Mouse (Mus musculus) limb, embryonic 11.5 days (tissue): ENCODE data around the gene Gm20888. TPM values are rescaled to one million over a fixed set of nuclear protein-coding genes. Genes with fewer than 3 reads are reported as not detected.
"Not testable (repeated sequence)": the region's sequence is repeated elsewhere in the genome, so short reads cannot be mapped to it uniquely, and the experiment has no call there.

Experiments
- ATAC-seq: fragments of 200-750 bp; cut with Nextera tagmentation; 2 replicates; pipeline ENCODE4 v1.8.0; 2017; ENCODE audit warnings: low read depth; ENCODE audit not compliant: insufficient number of reproducible peaks, low FRiP score, low TSS enrichment
- DNase-seq: peaks from one replicate; pipeline ENCODE4 v3.0.0-alpha.2; 2015; ENCODE audit warnings: low spot score
- H3K27ac ChIP-seq: fragments of 300-500 bp; sonication (generic); replicated peaks from 2 replicates; pipeline ENCODE4 v1.5.1; 2014; ENCODE audit warnings: low read depth, mild to moderate bottlenecking, low read length
- H3K27me3 ChIP-seq: fragments of 300-500 bp; sonication (generic); 2 replicates; pipeline ENCODE4 v1.6.1; 2014; ENCODE audit warnings: mild to moderate bottlenecking, low read length, mixed read lengths; ENCODE audit not compliant: control insufficient read depth, insufficient read depth
- H3K36me3 ChIP-seq: fragments of 300-500 bp; sonication (generic); 2 replicates; pipeline ENCODE4 v1.6.1; 2014; ENCODE audit warnings: mild to moderate bottlenecking, low read length, moderate library complexity, mixed read lengths; ENCODE audit not compliant: control insufficient read depth, insufficient read depth
- H3K4me1 ChIP-seq: fragments of 300-500 bp; sonication (generic); 2 replicates; pipeline ENCODE4 v1.6.1; 2014; ENCODE audit warnings: low read length, mixed read lengths; ENCODE audit not compliant: control insufficient read depth, insufficient read depth
- H3K4me2 ChIP-seq: fragments of 300-500 bp; sonication (generic); 2 replicates; pipeline ENCODE4 v1.6.1; 2014; ENCODE audit warnings: low read depth, mild to moderate bottlenecking, moderate library complexity; ENCODE audit not compliant: severe bottlenecking
- H3K4me3 ChIP-seq: fragments of 300-500 bp; sonication (generic); 2 replicates; pipeline ENCODE4 v1.5.1; 2014; ENCODE audit warnings: low read depth, low read length
- H3K9ac ChIP-seq: fragments of 300-500 bp; sonication (generic); 2 replicates; pipeline ENCODE4 v1.6.1; 2014; ENCODE audit warnings: mild to moderate bottlenecking, low read length
- H3K9me3 ChIP-seq: fragments of 300-500 bp; sonication (generic); 2 replicates; pipeline ENCODE4 v1.6.1; 2016; ENCODE audit warnings: low read length; ENCODE audit not compliant: control insufficient read depth
- WGBS: fragments of 180-500 bp; shearing (Covaris S2); extraction: QIAGEN DNeasy Blood & Tissue Kit; methylation state at CpG from one replicate; pipeline ENCODE4 v1.1.7; 2014; 5-methylcytosine and 5-hydroxymethylcytosine counted together
- polyA plus RNA-seq: library from polyadenylated mRNA; unstranded; fragments of >200 nt; fragmentation: Nextera tagmentation; extraction: Ambion mirVana; gene quantifications from 2 replicates; pipeline ENCODE4 v1.2.1, GENCODE M21; 2014

The Gm20888 gene
- polyA plus RNA-seq: not detected in 2 replicates

- not testable (repeated sequence) for H3K9me3 ChIP-seq, H3K4me1 ChIP-seq, ATAC-seq, H3K27ac ChIP-seq, H3K36me3 ChIP-seq, H3K4me2 ChIP-seq, H3K9ac ChIP-seq, DNase-seq, H3K4me3 ChIP-seq, H3K27me3 ChIP-seq
- WGBS: no CpG with 5 or more reads among the region's 6 CpGs
Measured at GRCm38 (mm10) chrY:70441582-70441981, at the start of gene Gm20888. TSS of gene Gm20888 (plus strand) at chrY:70441882.

Other genes with a start within 250 kb of the Gm20888 start
- gene Gm21118, start 168.2 kb upstream of the Gm20888 start, polyA plus RNA-seq: not detected in 2 replicates
- gene Gm29423, start 138.6 kb upstream of the Gm20888 start, polyA plus RNA-seq: not detected in 2 replicates
- gene Gm29644, start 138.5 kb upstream of the Gm20888 start, polyA plus RNA-seq: not detected in 2 replicates